8 mouse cellular contexts compared by ENCODE assay signal in genomic region chr3:88324951-88325405, GRCm38 (mm10). TPM values are rescaled to one million over a fixed set of nuclear protein-coding genes. Genes with fewer than 3 reads are reported as not detected.
A peak's percentile ranks its signal among the peaks of the same experiment; 100 is the strongest.
DNase-seq lines count a peak whose midpoint lies in the region; ATAC-seq and TF ChIP-seq lines count a peak whose summit lies in the region.

Gene Glmp (plus strand): TSS chr3:88325023.

- in situ Hi-C loops in ES-E14 (cut with MboI; ENCODE audit: low sequenced_read_pairs in 2 of 2, unreplicated experiment in 2 of 2) = loop anchor here (25.0 kb wide), 2 partner anchors 387 to 1712 kb away; partner anchors contain the start of gene Rit1 (in 1 of the 2)

- peaks cover 41% of the 10 kb centered on the region for H3K36me3 ChIP-seq in ES-E14 (ENCODE audit: control insufficient read depth, insufficient read depth, low read length, poor library complexity, severe bottlenecking)
- peaks cover 59% of the 10 kb centered on the region for H3K36me3 ChIP-seq in forebrain, embryonic 13.5 days (ENCODE audit: poor library complexity, severe bottlenecking)
- peaks cover 30% of the 10 kb centered on the region for H3K36me3 ChIP-seq in neural tube, embryonic 14.5 days (ENCODE audit: control insufficient read depth, insufficient read depth, low read length)
- peaks cover 35% of the 10 kb centered on the region for H3K36me3 ChIP-seq in thymus, adult 2 months (ENCODE audit: control insufficient read depth, insufficient read depth, low read length)

- WGBS in forebrain, embryonic 13.5 days = 1% methylated on average over 10 of the region's 10 CpGs
- WGBS in large intestine, adult 2 months = under 1% methylated on average over 10 of the region's 10 CpGs
- WGBS in neural tube, embryonic 14.5 days = 2% methylated on average over 10 of the region's 10 CpGs
- 2% methylated on average over 10 of the region's 10 CpGs for WGBS in thymus, adult 2 months

- peak within 1 kb of the TSS; percentile 81 for H3K4me2 ChIP-seq in forebrain, embryonic 13.5 days
- H3K4me2 ChIP-seq in neural tube, embryonic 14.5 days (ENCODE audit: low read depth, low read length) = peak within 1 kb of the TSS; percentile 80

- DNase-seq in ES-E14 (ENCODE audit: low read depth, low spot score) = no peak
- DNase-seq in heart, postnatal 14 days = peak; percentile 55 to 71
- no peak for DNase-seq in large intestine, adult 2 months (ENCODE audit: low read depth, low spot score)
- peak; percentile 58 to 64 for DNase-seq in lung, adult 18-20 months
- peak; percentile 48 for DNase-seq in thymus, adult 2 months

- H3K9ac ChIP-seq in ES-E14 (ENCODE audit: insufficient read depth, low read depth, low read length, poor library complexity, severe bottlenecking) = peak within 1 kb of the TSS; percentile 80
- peak within 1 kb of the TSS; percentile 78 for H3K9ac ChIP-seq in forebrain, embryonic 13.5 days
- peak within 1 kb of the TSS; percentile 65 for H3K9ac ChIP-seq in neural tube, embryonic 14.5 days (replicated peaks; ENCODE audit: low read depth, low read length)

- H3K4me1 ChIP-seq in ES-E14 (ENCODE audit: control insufficient read depth in 2 of 2, insufficient read depth in 2 of 2, low read length in 2 of 2, poor library complexity in 1 of 2) = peaks cover 0 to 8% of the 10 kb centered on the region in 2 experiments; a peak in 1 of 4 replicates
- peaks cover 11% of the 10 kb centered on the region for H3K4me1 ChIP-seq in forebrain, embryonic 13.5 days
- H3K4me1 ChIP-seq in neural tube, embryonic 14.5 days (ENCODE audit: control insufficient read depth, insufficient read depth, low read length) = peaks cover 7% of the 10 kb centered on the region
- H3K4me1 ChIP-seq in thymus, adult 2 months (replicated peaks; ENCODE audit: control insufficient read depth, insufficient read depth, low read length) = peaks cover 12% of the 10 kb centered on the region

- ATAC-seq in cerebellum, adult (ENCODE audit: insufficient number of reproducible peaks, low FRiP score, low TSS enrichment) = peak; percentile 68
- peak; percentile 88 for ATAC-seq in forebrain, embryonic 13.5 days
- ATAC-seq in neural tube, embryonic 14.5 days (ENCODE audit: low read depth) = peak; percentile 84; the same call in 1 of the 2 replicates

- TF ChIP-seq POLR2A in thymus, adult 2 months (IDR thresholded peaks at IDR 0.05; ENCODE audit: control insufficient read depth, extremely low read depth, insufficient read depth, low read length, poor library complexity) = peak; percentile 52; the same call in 1 of the 2 replicates

- H3K9me3 ChIP-seq in ES-E14 (ENCODE audit: control insufficient read depth, insufficient read depth, low read depth, low read length) = no peaks in the 10 kb centered on the region
- no peaks in the 10 kb centered on the region for H3K9me3 ChIP-seq in forebrain, embryonic 13.5 days (replicated peaks)
- no peaks in the 10 kb centered on the region for H3K9me3 ChIP-seq in neural tube, embryonic 14.5 days (ENCODE audit: control insufficient read depth, low read length)

- H3K27ac ChIP-seq in ES-E14 (ENCODE audit: insufficient read depth, low read depth, low read length, poor library complexity, severe bottlenecking) = no peak within 1 kb of the TSS
- H3K27ac ChIP-seq in forebrain, embryonic 13.5 days = 0 out of 2 replicates have a peak within 1 kb of the TSS, but pooled peaks have one; percentile 3
- H3K27ac ChIP-seq in neural tube, embryonic 14.5 days (ENCODE audit: low read depth, low read length) = no peak within 1 kb of the TSS
- H3K27ac ChIP-seq in thymus, adult 2 months (ENCODE audit: control insufficient read depth, insufficient read depth, low read length) = peak within 1 kb of the TSS; percentile 8; the same call in 1 of the 2 replicates

- intact Hi-C loops in heart, postnatal 14 days (cut with DNase I) = no loop called here

- TF ChIP-seq CTCF in thymus, adult 2 months (IDR thresholded peaks at IDR 0.05; ENCODE audit: borderline replicate concordance, control insufficient read depth, extremely low read depth, insufficient read depth, low read length, poor library complexity) = no peak

- no peaks in the 10 kb centered on the region for H3K27me3 ChIP-seq in forebrain, embryonic 13.5 days
- H3K27me3 ChIP-seq in neural tube, embryonic 14.5 days (ENCODE audit: control insufficient read depth, insufficient read depth, low read length) = no peaks in the 10 kb centered on the region
- no peaks in the 10 kb centered on the region for H3K27me3 ChIP-seq in thymus, adult 2 months (ENCODE audit: control insufficient read depth, insufficient read depth, low read length)

- peak within 1 kb of the TSS; percentile 75 to 79 for H3K4me3 ChIP-seq in ES-E14 (ENCODE audit: insufficient read depth in 1 of 2, low read depth in 1 of 2, low read length in 2 of 2, poor library complexity in 1 of 2, severe bottlenecking in 1 of 2)
- H3K4me3 ChIP-seq in forebrain, embryonic 13.5 days = peak within 1 kb of the TSS; percentile 59
- H3K4me3 ChIP-seq in neural tube, embryonic 14.5 days (ENCODE audit: low read depth, low read length) = peak within 1 kb of the TSS; percentile 57
- H3K4me3 ChIP-seq in thymus, adult 2 months (ENCODE audit: control insufficient read depth, insufficient read depth, low read length) = peak within 1 kb of the TSS; percentile 63

TF ChIP-seq in ES-E14, 5 proteins besides CTCF, POLR2A, EP300 and RAD21:
- no peak for TF ChIP-seq MAFK (IDR thresholded peaks at IDR 0.05; ENCODE audit: insufficient read depth, low read depth, low read length)
- no peak for TF ChIP-seq ZNF384 (IDR thresholded peaks at IDR 0.05; ENCODE audit: low read depth, low read length)
- TF ChIP-seq ZC3H11A (IDR thresholded peaks at IDR 0.05; ENCODE audit: borderline replicate concordance, low read depth, low read length) = no peak
- no peak for TF ChIP-seq HCFC1 (IDR thresholded peaks at IDR 0.05; ENCODE audit: borderline replicate concordance, insufficient read depth, low read length)
- TF ChIP-seq CHD2 (IDR thresholded peaks at IDR 0.05; ENCODE audit: low read depth, low read length) = no peak

RNA-seq across cellular contexts. Expression of gene Glmp, which starts in this region (rescaled TPM):
- 147 and 226 TPM in 2 replicates for total RNA-seq in ES-E14 (2012; rRNA removed)
- polyA plus RNA-seq in forebrain, embryonic 13.5 days (2015; fragmentation: Nextera tagmentation; extraction: Ambion mirVana) = 82.5 and 100 TPM in 2 replicates
- total RNA-seq in heart, postnatal 14 days (2021) = 10 to 100 TPM; 90.8 to 98.8 TPM
- polyA plus RNA-seq in large intestine, adult 2 months (2012; rRNA removed) = 194 and 196 TPM in 2 replicates
- 65.0 and 76.4 TPM in 2 replicates for polyA plus RNA-seq in neural tube, embryonic 14.5 days (2014; fragmentation: Nextera tagmentation; extraction: Ambion mirVana)
- polyA plus RNA-seq in thymus, adult 2 months (2012; rRNA removed) = 201 and 237 TPM in 2 replicates

Comparison
In these comparisons a context has a peak if more than half of its experiments do, and no peak if none do; other contexts are left out.
1. DNase-seq: peak in heart, postnatal 14 days (2 of 2), lung, adult 18-20 months (2 of 2) and thymus, adult 2 months (single experiment); none in ES-E14 (single experiment) and large intestine, adult 2 months (single experiment).
2. H3K27ac ChIP-seq: peak in forebrain, embryonic 13.5 days (single experiment) and thymus, adult 2 months (single experiment); none in ES-E14 (single experiment) and neural tube, embryonic 14.5 days (single experiment).
3. Peak in every context shown above with its lines, with median percentiles within 50 percentile points of each other: H3K4me3 ChIP-seq, H3K9ac ChIP-seq and ATAC-seq.